Mouse (Mus musculus): Measurements from ENCODE around the gene Wdtc1.

Gene Wdtc1

DNA sequence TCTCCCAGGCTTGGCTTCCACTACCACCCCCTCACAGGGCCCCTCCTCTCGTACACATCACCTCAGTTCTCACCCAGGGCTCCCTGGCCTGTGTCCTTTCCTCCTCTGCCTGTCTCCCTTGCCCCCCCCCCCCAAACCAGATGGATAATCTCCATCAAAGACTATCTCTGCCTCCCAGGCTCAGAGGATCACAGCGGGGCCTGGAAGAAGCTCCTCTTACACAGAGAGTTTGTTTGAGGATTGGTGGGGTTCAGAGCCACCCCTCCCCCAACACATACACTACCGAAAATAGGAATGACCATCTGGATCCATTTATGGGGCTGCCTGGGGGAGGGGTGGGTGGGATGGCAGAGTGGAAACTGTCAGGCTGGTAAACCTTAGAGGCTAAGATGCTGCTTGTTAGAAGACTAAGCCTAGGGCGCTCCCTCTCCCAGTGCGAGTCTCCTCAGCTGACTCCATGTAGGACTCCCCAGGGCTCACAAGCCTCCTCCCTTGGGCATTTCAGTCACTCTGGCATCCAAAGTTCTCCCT lies 71.3 kb downstream of the Wdtc1 start:
- no peak for DNase-seq (ENCODE audit: low spot score)

DNA sequence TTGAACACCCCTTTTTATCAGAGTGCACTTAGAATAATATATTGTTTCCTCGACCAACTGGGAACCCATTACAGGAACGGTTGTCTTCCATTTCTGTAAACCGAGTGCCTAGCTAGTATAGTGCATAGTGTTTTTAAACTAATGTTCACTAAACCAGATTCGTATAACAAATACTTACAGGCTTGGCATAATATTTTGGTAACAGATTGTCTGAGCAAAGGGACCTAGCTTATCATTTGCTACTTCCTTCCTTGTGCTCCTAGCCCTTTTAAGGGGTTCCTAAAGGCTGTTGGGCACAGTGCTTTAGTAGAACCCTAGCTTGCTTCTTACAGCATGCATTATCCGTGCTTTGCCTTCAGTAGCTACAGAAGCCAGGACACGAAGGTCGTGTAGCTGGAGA lies 71.8 kb downstream of the Wdtc1 start:
- no peak for DNase-seq (ENCODE audit: low spot score)

DNA sequence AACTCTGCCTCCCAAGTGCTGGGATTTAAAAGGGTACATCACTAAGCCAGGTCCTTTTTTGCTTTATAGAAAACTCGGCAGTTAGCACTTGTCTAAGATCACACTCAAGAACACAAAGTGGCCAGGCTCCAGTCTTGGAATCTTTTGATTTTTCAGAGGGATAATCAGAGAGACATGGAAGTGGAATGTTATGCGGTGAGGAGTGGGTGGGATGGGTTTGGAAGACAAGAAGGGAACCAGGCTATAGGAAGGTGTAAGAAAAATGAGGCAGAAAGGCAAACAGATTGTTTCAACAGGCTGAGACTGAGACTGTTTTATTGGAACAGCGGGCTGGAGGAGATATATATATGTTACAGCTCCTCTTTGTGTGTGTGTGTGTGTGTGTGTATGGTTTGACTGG lies 74.8 kb downstream of the Wdtc1 start:
- no peak for DNase-seq (ENCODE audit: low spot score)

DNA sequence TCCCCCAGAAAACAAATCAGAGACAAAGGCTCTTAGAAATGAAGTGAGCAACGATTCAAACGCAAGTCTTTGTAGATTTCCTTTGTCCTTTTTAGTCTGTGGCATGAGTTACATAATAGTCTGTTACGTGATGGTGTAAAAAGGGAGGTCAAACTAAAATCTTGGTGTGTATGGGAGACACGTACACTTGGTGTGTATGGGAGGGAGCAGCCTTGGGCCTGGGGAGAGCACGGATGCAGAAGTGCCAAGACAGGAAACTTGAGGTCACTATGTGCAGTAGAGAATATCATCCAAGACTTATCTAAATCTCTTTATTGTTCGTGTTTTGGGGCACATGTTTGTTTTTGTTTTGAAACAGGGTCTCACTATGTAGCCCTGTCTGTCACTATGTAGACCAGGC lies 75.2 kb downstream of the Wdtc1 start:
- no peak for DNase-seq (ENCODE audit: low spot score)

DNA sequence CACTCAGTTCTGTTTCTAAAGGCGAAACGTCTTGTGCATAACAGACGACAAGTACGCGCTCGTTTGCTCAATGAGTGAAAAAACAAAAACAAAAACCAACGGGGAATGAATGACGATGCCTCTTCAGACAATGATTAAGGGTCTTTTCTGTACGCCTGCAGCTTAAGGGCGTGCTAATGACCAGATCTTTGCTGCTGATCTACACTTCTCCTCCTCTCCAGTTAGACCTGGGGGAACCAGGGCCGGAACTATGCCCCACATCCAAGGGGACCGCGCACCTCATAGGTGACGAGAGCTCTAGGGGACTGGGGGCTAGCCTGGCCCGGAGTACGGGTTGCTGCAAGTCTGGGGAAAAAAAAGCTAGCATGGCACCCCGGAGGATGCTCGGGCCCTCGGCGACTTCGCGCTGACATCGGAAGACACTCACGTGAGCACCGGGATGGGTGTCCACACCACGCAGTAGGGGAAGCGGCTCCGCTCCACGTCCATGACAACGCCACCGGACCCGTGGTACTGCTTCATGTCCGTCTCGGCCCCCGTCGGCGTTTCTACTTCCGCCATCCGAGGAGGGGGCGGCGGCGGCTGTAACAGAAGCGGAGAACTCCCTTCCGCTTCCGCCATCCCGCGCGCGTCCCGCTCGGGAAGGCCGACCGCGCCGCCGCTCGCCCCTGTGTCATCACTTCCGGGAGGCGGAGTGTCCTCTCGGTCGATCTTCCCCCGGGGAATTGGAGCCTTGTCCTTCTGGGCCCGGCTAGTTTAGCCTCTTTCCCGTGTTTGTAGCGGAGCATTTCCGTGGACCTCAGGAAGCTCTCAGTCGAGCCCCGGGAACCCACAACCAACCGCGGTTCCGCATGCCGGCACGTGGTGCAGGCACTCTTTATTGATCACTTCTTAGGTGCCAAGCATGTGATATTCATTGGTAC lies 75.9 kb downstream of the Wdtc1 start, which contains the start of gene Tmem222:
Gene Tmem222, minus strand, starts transcription at position 689 of the 923 bp plus-strand sequence.
- DNase-seq (ENCODE audit: low spot score) = peak; percentile 94

DNA sequence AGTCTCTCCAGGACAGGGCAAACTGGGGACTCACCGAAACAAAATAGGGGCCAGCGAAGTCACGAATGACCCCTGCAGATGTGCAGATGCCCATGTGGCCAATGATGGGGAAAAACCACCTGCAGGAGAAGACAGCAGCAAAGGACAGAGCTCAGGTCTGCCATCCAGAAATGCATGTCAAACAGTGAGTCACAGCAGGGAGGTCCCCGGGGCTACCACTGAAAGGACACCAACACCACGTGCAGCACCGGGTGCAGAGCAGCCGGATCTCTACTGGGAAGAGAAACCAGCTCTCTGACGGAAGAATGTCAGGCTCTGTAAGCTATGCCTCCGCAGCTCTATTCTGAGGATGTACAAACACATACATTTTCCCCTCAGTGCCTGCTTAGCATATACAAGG lies 82.4 kb downstream of the Wdtc1 start:
- DNase-seq (ENCODE audit: low spot score) = no peak

DNA sequence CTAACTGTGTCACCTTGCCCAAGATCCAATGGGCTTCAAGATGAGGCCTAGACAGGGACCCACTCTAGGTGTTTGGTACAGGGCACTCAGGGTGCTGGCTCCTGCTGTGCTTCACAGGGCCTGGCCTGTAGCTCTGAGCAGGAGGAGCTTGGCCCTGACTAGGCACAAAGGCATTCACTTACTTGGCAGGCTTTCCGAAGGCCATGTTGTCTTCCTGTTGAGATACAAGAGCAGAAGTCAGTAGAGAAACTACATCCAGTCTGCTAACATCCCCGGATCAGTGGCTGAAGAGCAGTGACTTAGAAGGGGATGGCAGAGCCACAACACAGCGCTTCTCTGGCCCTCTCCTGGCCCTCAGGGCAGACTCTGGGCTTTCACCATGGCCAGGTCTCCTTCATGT lies 83.7 kb downstream of the Wdtc1 start:
- peak; percentile 46 for DNase-seq (ENCODE audit: low spot score)

DNA sequence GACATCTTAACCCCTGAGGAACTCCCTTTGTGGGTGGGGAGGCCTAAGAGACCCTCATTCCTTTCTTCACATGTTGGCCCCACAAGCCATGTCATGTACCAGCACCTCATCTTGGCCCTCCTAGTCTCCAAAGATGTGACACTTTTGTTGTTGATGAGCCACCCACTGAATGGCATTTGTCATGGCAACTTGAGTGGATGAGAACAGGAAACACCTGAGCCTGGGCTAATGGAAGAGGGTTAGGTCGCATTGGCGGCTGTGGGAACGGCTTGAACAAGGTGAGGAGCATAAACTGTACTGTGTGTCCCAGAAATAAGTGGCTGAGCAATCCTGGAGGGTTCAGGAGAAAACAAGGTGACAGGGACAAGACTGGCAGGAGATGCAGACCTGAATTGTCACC lies 84.3 kb downstream of the Wdtc1 start:
- no peak for DNase-seq (ENCODE audit: low spot score)

DNA sequence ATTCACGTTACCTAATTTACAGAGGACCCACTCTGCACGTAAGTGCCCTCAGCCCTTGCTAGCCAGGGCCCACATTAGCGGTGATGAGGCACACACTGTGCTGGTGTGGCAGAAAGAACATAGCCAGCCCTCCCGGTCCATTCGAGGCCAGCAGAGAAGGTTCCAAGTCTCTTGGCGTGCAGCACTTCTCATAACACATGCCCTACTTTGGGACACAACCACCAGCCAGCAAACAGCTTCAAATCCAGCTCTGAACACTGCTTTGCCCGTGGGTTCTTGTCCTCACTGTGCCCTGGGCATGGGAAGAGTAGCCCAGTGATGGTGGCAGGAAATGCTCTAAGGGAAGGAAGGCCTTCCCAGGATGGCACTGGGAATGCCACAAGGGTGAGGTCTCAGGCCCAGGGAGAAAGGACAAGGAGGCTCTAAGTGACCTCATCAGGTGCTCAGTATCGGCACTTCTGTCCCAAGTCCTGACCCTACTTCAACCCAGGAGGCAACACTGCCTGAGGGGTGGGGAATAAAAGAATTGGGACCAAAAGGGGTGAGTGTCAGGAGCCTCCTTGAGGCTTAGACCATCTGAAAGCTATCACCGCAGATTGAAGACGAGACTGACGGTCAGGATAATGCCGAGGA lies 86.9 kb downstream of the Wdtc1 start:
- DNase-seq (ENCODE audit: low spot score) = no peak

DNA sequence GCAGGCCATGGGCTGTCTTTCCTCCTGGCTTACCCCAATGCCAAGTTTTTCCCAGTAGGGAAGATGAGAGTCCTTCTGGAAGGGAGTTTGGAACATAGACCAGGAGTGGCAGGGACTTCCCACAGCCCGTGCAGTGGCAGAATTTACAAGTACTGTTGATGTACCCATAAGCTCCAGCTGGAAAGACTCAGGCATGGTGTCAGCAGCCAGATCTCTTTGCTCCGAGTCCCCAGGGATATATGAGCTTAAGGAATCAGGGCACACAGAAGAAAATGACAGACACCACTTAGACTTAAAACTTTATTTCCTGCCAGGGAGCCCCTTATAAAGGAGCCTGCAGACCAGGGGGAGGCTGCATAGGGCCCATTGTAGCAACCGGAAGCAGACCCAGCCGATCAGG lies 87.5 kb downstream of the Wdtc1 start:
- DNase-seq (ENCODE audit: low spot score) = no peak

DNA sequence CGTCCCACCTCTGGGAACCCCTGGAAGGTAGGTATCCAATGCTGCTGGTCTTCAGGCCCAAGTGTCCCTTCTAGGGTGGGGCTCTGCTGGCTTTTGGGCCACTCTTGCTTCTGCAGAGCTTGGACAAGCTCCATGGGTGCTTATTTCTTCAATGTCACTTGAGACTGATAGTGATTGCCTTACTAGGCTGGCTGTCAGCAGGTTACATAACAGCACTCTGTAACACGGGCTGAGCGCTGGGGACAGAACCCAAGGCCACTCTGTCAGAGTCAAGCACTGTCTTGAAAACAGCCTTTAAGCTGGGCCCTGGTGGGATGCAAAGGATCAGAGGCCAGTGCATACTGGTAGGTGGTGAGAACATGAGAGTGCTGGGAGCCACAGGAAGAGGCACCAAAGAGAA lies 88.0 kb downstream of the Wdtc1 start:
- DNase-seq (ENCODE audit: low spot score) = no peak

DNA sequence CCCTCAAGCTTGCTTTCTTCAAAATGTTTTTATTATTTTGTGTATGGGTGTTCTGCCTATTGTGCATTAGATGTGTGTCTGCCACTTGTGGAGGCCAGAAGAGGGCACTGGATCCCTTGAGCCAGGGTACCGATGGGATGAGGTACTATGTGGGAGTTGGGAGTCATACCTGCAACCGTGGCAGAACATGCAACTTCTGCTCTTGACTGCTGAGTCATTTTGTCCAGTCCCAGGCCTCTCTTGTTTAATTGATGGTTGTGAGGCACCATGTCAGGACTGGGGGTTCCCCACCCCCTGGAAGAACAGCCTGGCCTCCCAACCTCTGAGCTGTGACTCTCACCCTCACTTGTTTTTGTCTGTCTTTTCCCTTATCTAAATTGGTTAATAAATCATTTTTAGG lies 88.7 kb downstream of the Wdtc1 start:
- no peak for DNase-seq (ENCODE audit: low spot score)

DNA sequence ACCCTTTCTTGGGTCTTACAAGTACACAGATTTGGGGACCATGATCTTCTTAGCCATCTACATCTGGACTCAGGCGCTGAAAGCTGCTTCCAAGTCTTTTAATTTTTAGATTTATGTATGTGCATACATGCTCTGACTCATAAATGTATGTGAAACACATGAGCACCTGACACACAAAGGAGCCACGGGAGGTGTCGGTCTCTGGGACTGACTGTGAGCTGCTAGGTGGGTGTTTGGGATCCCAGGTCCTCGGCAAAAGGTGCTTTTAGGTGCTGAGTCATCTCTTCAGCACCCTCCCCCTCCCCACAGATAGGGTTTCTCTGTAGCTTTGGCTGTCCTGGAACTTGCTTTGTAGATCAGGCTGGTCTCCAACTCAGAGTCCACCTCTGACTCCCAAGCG lies 89.5 kb downstream of the Wdtc1 start:
- no peak for DNase-seq (ENCODE audit: low spot score)

DNA sequence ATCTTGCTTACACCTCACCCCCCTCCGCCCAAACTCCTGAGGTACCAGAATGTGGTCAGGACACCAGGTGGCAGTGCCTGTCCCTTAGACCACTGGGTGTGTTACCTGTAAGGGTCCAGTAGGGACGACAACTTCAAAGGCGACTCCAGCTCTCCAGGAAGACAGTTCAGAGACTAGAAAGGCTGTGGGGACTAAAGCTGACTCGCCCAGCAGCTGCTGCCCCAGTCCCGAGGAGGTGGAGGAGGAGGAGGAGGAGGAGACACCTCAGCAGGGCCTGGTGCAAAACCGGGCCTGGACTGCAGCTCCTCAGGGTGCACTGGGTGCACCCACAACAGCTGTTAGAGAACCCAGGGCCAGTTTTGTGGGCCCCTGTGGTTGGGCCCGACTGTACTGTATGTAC lies 90.4 kb downstream of the Wdtc1 start, which contains the start of gene Sytl1:
Gene Sytl1, minus strand, starts transcription at position 232 of the 400 bp plus-strand sequence.
- no peak for DNase-seq (ENCODE audit: low spot score)

DNA sequence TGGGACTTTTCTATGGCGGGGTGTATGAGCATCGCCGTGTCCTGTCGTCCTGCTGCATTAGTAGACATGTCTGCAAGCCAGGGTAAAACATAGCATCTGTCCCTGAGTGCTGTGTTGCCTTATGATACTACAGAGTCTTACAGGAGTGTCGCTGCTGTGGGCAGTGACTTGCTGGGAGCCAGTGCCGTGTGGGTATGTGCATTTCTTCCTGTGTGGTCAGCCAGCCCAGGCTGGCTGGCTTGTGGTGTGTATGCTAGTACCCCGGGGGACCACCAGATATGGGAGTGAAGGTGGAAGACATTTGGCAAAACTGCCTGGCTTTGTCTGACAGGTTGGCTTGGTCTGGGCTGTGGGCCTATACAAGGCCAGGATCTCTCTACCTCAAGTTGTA lies 90.9 kb downstream of the Wdtc1 start:
- DNase-seq (ENCODE audit: low spot score) = no peak

DNA sequence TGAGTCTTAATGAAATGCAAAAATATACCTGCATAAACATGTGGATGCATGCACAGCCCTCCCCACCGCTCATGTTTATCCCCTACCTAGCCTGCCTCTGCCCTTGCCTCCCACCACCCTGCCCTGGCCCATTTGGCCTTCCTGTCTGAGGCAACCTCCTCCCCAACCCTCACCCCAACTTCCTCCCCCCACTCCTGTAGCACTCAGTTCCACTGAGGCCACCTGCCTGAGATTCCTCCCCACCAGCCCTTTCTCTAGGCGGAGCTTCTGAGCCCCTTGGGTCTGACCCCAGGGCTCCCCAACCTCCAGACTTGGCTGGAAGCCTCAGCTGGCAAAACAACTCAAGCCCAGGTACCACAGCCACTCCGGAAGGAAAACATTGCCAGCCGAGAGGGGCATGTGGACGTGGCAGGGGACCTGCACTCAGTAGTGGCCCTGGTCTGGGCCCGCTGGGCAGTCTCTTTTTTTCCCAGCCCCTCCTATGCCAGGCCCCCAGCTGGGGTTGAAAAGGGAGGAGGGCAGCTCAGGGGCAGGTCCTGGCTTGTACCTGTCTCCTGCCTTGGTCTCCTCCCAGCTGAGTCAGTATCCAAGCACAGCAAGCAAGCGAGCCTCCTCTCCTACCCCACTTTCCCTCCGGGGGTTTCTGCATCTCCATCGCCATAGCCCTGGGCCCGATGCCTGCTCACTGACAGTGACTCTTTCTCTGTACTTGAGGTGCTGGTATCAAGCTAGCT lies 91.5 kb downstream of the Wdtc1 start:
- no peak for DNase-seq (ENCODE audit: low spot score)

DNA sequence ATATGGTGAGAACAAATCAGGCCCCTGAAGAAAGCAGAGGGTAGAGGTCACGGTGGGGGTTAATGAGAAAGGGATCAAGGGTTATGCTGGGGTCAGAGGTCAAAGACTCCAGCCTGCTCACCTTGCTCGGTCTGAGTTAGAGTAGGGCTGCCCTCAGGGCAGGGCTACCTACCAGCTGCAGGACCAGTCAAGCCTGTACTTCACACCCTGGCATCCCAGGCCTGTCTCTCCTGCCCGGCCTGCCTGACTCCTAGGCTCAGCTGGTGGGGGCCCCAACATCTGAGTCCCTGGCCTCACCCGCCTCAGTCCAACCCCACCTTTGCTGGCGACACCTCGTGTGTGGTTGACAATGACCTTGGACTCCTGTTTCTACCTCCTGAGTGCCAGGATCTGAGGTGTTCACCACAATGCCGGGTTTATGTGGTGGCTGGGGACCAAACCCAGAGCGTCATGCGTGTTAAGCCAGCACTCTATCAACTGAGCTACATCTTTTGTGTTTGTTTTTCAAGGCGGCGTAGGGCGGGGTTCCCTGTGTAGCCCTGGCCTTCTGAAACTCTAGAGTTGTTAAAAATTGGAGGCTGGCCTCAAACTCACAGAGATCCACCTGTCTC lies 95.4 kb downstream of the Wdtc1 start:
- no peak for DNase-seq (ENCODE audit: low spot score)

DNA sequence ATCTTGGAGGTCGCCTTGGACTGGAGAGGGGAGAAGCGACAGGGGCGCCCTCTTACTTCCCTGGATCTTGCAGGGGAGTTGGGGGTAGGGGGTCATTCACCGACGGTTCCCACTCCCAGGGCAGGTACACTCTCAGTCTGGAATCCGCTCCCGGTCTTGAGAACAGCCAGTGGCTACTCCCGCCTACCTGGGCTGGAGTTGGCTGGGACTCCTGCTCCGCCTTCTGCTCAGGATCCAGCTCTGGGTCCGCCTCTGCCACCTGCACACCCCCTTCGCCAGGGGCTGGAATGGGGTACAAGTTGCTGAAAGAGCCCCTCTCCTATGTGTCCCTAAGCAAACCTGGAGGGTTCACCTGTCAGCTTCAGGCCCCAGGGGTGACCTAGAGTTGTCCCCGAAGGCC lies 96.1 kb downstream of the Wdtc1 start:
- DNase-seq (ENCODE audit: low spot score) = no peak

DNA sequence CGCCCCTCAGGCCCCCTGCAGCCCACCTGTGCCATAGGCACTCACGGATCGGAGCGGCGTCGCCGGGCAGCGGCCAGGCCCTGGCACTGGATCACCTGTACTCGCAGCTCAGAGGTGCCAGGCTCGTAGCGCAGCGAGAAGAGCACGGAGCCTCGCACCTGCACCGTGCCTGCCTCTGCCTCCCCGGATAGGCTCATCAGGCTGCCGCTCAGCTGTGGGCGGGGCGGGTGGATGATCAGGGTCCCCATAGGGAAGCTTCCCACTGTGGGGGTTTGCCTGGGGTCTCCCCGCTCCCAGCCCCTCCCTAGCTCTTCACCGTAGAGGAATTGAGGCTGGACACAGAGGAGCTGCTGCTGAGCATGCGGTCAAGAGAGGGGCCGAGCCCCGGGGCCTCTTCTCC lies 96.5 kb downstream of the Wdtc1 start:
- DNase-seq (ENCODE audit: low spot score) = no peak

DNA sequence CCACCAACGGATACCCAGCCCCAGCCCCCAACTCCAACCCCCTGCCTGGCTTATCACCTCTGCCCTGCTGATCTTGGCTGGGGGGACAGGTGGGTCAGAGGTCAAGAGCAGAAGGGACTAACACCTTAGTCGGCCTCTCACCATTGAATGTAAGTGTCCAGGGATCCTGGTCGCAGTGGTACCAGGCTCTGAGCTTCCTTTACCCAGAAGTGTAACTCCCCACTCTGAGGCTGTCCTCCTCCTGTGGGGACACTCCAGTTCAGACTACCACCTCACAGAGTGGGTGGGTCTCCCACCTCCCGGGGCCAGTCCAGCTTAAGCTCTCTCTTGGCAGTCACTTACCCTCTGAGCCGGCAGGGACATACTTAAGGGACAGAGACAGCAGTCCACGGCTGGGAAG lies 97.9 kb downstream of the Wdtc1 start:
- no peak for DNase-seq (ENCODE audit: low spot score)

DNA sequence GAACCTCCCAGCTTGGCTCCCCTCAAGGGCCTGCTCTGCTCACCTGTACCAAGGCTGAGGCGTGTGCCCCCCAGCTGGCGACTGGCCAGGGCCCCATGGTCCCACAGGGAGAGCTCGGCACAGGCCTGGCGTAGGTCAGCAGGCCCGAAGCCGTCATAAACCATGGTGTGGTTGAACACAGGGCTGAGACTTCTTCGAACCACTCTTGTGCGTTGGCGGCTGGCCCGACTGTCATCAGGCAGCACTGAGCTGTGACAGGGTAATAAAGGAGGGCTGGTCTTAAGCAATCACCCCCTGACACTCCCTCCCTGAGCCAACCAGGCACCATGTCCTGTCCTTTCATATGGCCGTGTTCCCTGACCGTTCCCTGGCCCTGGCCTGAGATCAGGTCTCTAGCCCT lies 99.9 kb downstream of the Wdtc1 start:
- no peak for DNase-seq (ENCODE audit: low spot score)

DNA sequence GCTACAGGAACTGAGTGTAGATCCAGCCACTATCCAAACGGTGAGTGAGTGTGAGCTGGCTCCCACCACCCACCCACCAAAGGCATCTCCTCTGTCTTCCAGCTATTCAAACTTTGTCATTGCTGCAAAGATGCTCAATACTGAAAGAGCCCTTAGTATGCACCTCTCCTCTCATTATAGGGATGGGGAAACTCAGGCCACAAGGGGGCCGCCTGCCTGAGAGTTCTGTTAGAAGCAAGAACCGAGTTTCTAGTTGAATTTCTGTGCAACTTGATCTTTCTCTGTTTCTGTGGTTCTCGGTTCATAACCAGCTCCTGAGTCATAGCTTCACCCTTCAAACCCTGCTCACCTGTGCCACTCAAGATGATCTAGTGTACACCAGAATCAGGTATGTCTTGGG lies 101.2 kb downstream of the Wdtc1 start:
- DNase-seq (ENCODE audit: low spot score) = no peak
